Mouse (Mus musculus) MEL (cell line): ENCODE measurements around the gene Polr2j. TPM values are rescaled to one million over a fixed set of nuclear protein-coding genes. Genes with fewer than 3 reads are reported as not detected.

Experiments used
- DNase-seq: peaks from one replicate; pipeline ENCODE4 v3.0.0; 2011; ENCODE audit warnings: low read depth, low spot score
- H3K27ac ChIP-seq: 2 replicates; pipeline ENCODE4 v1.5.1; 2012; ENCODE audit warnings: low read depth, mild to moderate bottlenecking, control low read depth, low read length, moderate library complexity; ENCODE audit not compliant: control insufficient read depth
- H3K27me3 ChIP-seq, 2 experiments: fragments of 150-350 bp in 1 of 2; sonication (generic) in 1 of 2; 2 replicates each; pipeline ENCODE4 v1.6.1; 2012; ENCODE audit warnings: low read length in 2 of 2, mild to moderate bottlenecking in 2 of 2, improper control_type of control experiment in 1 of 2, moderate library complexity in 1 of 2; ENCODE audit not compliant: insufficient read depth in 2 of 2, control insufficient read depth in 1 of 2
- H3K36me3 ChIP-seq, 2 experiments: 2 replicates each; pipeline ENCODE4 v1.6.1; 2012 to 2014; ENCODE audit warnings: low read length in 2 of 2, improper control_type of control experiment in 1 of 2, inconsistent platforms in 1 of 2, mild to moderate bottlenecking in 1 of 2; ENCODE audit not compliant: insufficient read depth in 2 of 2, control insufficient read depth in 1 of 2
- H3K4me1 ChIP-seq, 2 experiments: fragments of 150-350 bp in 1 of 2; sonication (generic) in 1 of 2; 2 replicates each; pipeline ENCODE4 v1.6.1; 2012; ENCODE audit warnings: low read length in 2 of 2, improper control_type of control experiment in 1 of 2, mild to moderate bottlenecking in 1 of 2; ENCODE audit not compliant: insufficient read depth in 2 of 2, control insufficient read depth in 1 of 2
- H3K4me3 ChIP-seq, 2 experiments: fragments of 150-350 bp in 1 of 2; sonication (generic) in 1 of 2; 2 replicates each; pipeline ENCODE4 v1.5.1; 2012; ENCODE audit warnings: low read depth in 2 of 2, low read length in 2 of 2, mild to moderate bottlenecking in 2 of 2, moderate library complexity in 2 of 2, control low read depth in 1 of 2, improper control_type of control experiment in 1 of 2; ENCODE audit not compliant: control insufficient read depth in 1 of 2, insufficient read depth in 1 of 2
- H3K79me2 ChIP-seq: 2 replicates; pipeline ENCODE4 v1.6.1; 2012; ENCODE audit warnings: mild to moderate bottlenecking, low read length, moderate library complexity; ENCODE audit not compliant: control insufficient read depth, poor library complexity, insufficient read depth
- H3K9ac ChIP-seq: 2 replicates; pipeline ENCODE4 v1.6.1; 2012; ENCODE audit warnings: low read depth, mild to moderate bottlenecking, control low read depth, low read length, moderate library complexity; ENCODE audit not compliant: control insufficient read depth, poor library complexity, severe bottlenecking
- H3K9me3 ChIP-seq: fragments of 150-350 bp; sonication (generic); replicated peaks from 2 replicates; pipeline ENCODE4 v1.6.1; 2012; ENCODE audit warnings: mild to moderate bottlenecking, low read length, improper control_type of control experiment, moderate library complexity; ENCODE audit not compliant: insufficient read depth
- CHD2 ChIP-seq: IDR thresholded peaks from 2 replicates; pipeline ENCODE4 v1.6.1; 2011; ENCODE audit warnings: low read length, improper control_type of control experiment
- CTCF ChIP-seq, 3 experiments: IDR thresholded peaks in 2 of 3; conservative IDR thresholded peaks in 1 of 3; 2 replicates each; pipeline ENCODE4 v1.5.1; 2011 to 2012; ENCODE audit warnings: low read length in 3 of 3, low read depth in 2 of 3, mild to moderate bottlenecking in 2 of 3, improper control_type of control experiment in 1 of 3, inconsistent platforms in 1 of 3, mixed read lengths in 1 of 3, moderate library complexity in 1 of 3; ENCODE audit not compliant: control insufficient read depth in 1 of 3, insufficient read depth in 1 of 3, poor library complexity in 1 of 3, severe bottlenecking in 1 of 3
- E2F4 ChIP-seq: IDR thresholded peaks from 2 replicates; pipeline ENCODE4 v1.6.1; 2011; ENCODE audit warnings: low read depth, low read length, improper control_type of control experiment, borderline replicate concordance
- ELF1 ChIP-seq: IDR thresholded peaks from 2 replicates; pipeline ENCODE4 v1.6.1; 2014; ENCODE audit warnings: low read depth, mild to moderate bottlenecking, inconsistent platforms, low read length, improper control_type of control experiment, moderate library complexity
- EP300 ChIP-seq, 2 experiments: IDR thresholded peaks; 2 replicates each; pipeline ENCODE4 v1.6.1; 2011; ENCODE audit warnings: improper control_type of control experiment in 2 of 2, low read length in 2 of 2, low read depth in 1 of 2, mild to moderate bottlenecking in 1 of 2
- ETS1 ChIP-seq: IDR thresholded peaks from 2 replicates; pipeline ENCODE4 v1.6.1; 2012; ENCODE audit warnings: low read depth, mild to moderate bottlenecking, inconsistent platforms, low read length, improper control_type of control experiment, moderate library complexity
- GATA1 ChIP-seq: IDR thresholded peaks from 2 replicates; pipeline ENCODE4 v1.6.1; 2011; ENCODE audit warnings: low read depth, low read length, improper control_type of control experiment
- HCFC1 ChIP-seq: IDR thresholded peaks from 2 replicates; pipeline ENCODE4 v1.6.1; 2012; ENCODE audit warnings: low read depth, mild to moderate bottlenecking, inconsistent platforms, low read length, improper control_type of control experiment, moderate library complexity
- MAFK ChIP-seq: IDR thresholded peaks from 2 replicates; pipeline ENCODE4 v1.6.1; 2011; ENCODE audit warnings: low read depth, mild to moderate bottlenecking, low read length, improper control_type of control experiment, borderline replicate concordance
- MAX ChIP-seq: IDR thresholded peaks from 2 replicates; pipeline ENCODE4 v1.6.1; 2011; ENCODE audit warnings: low read length, improper control_type of control experiment
- MAZ ChIP-seq: IDR thresholded peaks from 2 replicates; pipeline ENCODE4 v1.6.1; 2012; ENCODE audit warnings: low read depth, mild to moderate bottlenecking, inconsistent platforms, low read length, improper control_type of control experiment
- MEF2A ChIP-seq: IDR thresholded peaks from 2 replicates; pipeline ENCODE4 v1.6.1; 2014; ENCODE audit warnings: low read depth, mild to moderate bottlenecking, inconsistent platforms, low read length, improper control_type of control experiment; ENCODE audit not compliant: poor library complexity, insufficient replicate concordance, severe bottlenecking; ENCODE audit errors: extremely low read depth
- MYB ChIP-seq: IDR thresholded peaks from 2 replicates; pipeline ENCODE4 v1.6.1; 2011; ENCODE audit warnings: mild to moderate bottlenecking, low read depth, low read length, improper control_type of control experiment
- MYC ChIP-seq: IDR thresholded peaks from 2 replicates; pipeline ENCODE4 v1.6.1; 2011; ENCODE audit warnings: low read depth, mild to moderate bottlenecking, low read length, improper control_type of control experiment, moderate library complexity
- POLR2AphosphoS5 ChIP-seq: IDR thresholded peaks from 2 replicates; pipeline ENCODE4 v1.6.1; 2012; ENCODE audit warnings: low read depth, borderline replicate concordance, mild to moderate bottlenecking, inconsistent platforms, low read length, moderate library complexity, mixed read lengths
- RAD21 ChIP-seq: IDR thresholded peaks from 2 replicates; pipeline ENCODE4 v1.6.1; 2011; ENCODE audit warnings: mild to moderate bottlenecking, low read depth, low read length, improper control_type of control experiment
- RCOR1 ChIP-seq: IDR thresholded peaks from 2 replicates; pipeline ENCODE4 v1.6.1; 2012; ENCODE audit warnings: low read depth, mild to moderate bottlenecking, inconsistent platforms, low read length, improper control_type of control experiment
- SIN3A ChIP-seq: IDR thresholded peaks from 2 replicates; pipeline ENCODE4 v1.6.1; 2012; ENCODE audit warnings: low read length, improper control_type of control experiment, inconsistent platforms
- SMC3 ChIP-seq: IDR thresholded peaks from 2 replicates; pipeline ENCODE4 v1.6.1; 2011; ENCODE audit warnings: low read depth, low read length, improper control_type of control experiment
- TBP ChIP-seq: IDR thresholded peaks from 2 replicates; pipeline ENCODE4 v1.8.0; 2011; ENCODE audit warnings: low read depth, low read length, improper control_type of control experiment
- UBTF ChIP-seq: IDR thresholded peaks from 2 replicates; pipeline ENCODE4 v1.6.1; 2012; ENCODE audit warnings: low read depth, mild to moderate bottlenecking, inconsistent platforms, low read length, improper control_type of control experiment, moderate library complexity, borderline replicate concordance; ENCODE audit not compliant: insufficient read depth
- USF1 ChIP-seq: IDR thresholded peaks from 2 replicates; pipeline ENCODE4 v1.6.1; 2014; ENCODE audit warnings: low read depth, mild to moderate bottlenecking, inconsistent platforms, low read length, improper control_type of control experiment, moderate library complexity
- ZKSCAN1 ChIP-seq: IDR thresholded peaks from 2 replicates; pipeline ENCODE4 v1.6.1; 2012; ENCODE audit warnings: low read depth, mild to moderate bottlenecking, inconsistent platforms, low read length, improper control_type of control experiment, moderate library complexity
- ZNF384 ChIP-seq: IDR thresholded peaks from 2 replicates; pipeline ENCODE4 v1.6.1; 2012; ENCODE audit warnings: low read depth, mild to moderate bottlenecking, inconsistent platforms, low read length, improper control_type of control experiment
- polyA plus RNA-seq, 2 experiments: library from polyadenylated mRNA; stranded (reverse) in 1 of 2; unstranded in 1 of 2; fragments of >175 nt in 1 of 2; fragments of >200 nt in 1 of 2; gene quantifications; 2 replicates each; pipeline versions ENCODE4 v1.2.1 to v1.2.4; 2012; ENCODE audit warnings: low replicate concordance in 2 of 2, low read depth in 1 of 2; ENCODE audit not compliant: insufficient read length in 2 of 2, insufficient read depth in 1 of 2, missing spikeins in 1 of 2
- total RNA-seq: library from RNA; depleted of rRNA; stranded (reverse); fragments of 300-350 nt; gene quantifications from 2 replicates; pipeline ENCODE4 v1.2.3, GENCODE M21; 2012

Gene Polr2j
- total and polyA plus RNA-seq, 3 experiments: 269 to 316 TPM; not detected in 1

DNA sequence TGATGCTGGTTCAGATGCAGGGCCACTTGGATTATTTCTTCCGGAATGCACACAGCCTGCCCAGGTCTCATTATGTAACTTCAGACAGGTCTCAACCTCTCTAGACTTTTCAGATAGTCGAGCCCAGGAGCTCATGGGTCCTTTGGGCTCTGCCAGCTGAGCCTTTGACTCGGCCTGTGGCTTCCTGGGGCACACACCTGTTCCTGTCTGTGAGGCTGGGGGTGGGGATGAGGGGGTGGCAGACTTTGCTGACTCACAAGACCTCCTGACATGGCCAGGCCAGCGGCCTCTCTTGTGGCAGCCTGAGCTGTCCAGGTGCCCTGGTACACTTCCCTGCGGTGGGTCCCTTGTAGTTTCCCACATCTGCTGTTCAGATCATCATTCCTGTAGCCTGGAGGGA lies 24.5 kb upstream of the Polr2j start:
- H3K4me3 ChIP-seq: no peak overlapping the region
- no peak for TF ChIP-seq EP300 (IDR thresholded peaks at IDR 0.05; ENCODE audit: low read depth in 1 of 2, low read length in 2 of 2)
- TF ChIP-seq CHD2: no peak
- TF ChIP-seq ZNF384: no peak
- TF ChIP-seq UBTF: no peak
- no peak for TF ChIP-seq CTCF (IDR thresholded peaks at IDR 0.05 in 2 of 3, conservative IDR thresholded peaks at IDR 0.05 in 1 of 3; ENCODE audit: control insufficient read depth in 1 of 3, insufficient read depth in 1 of 3, low read depth in 2 of 3, low read length in 3 of 3, poor library complexity in 1 of 3, severe bottlenecking in 1 of 3)
- no peak for TF ChIP-seq MEF2A
- H3K79me2 ChIP-seq: no peaks in the 10 kb centered on the region
- H3K9ac ChIP-seq: no peak overlapping the region
- no peaks in the 10 kb centered on the region for H3K27me3 ChIP-seq
- no peaks in the 10 kb centered on the region for H3K4me1 ChIP-seq
- no peaks in the 10 kb centered on the region for H3K36me3 ChIP-seq
- H3K27ac ChIP-seq: no peak overlapping the region
- no peaks in the 10 kb centered on the region for H3K9me3 ChIP-seq
- no peak for DNase-seq

DNA sequence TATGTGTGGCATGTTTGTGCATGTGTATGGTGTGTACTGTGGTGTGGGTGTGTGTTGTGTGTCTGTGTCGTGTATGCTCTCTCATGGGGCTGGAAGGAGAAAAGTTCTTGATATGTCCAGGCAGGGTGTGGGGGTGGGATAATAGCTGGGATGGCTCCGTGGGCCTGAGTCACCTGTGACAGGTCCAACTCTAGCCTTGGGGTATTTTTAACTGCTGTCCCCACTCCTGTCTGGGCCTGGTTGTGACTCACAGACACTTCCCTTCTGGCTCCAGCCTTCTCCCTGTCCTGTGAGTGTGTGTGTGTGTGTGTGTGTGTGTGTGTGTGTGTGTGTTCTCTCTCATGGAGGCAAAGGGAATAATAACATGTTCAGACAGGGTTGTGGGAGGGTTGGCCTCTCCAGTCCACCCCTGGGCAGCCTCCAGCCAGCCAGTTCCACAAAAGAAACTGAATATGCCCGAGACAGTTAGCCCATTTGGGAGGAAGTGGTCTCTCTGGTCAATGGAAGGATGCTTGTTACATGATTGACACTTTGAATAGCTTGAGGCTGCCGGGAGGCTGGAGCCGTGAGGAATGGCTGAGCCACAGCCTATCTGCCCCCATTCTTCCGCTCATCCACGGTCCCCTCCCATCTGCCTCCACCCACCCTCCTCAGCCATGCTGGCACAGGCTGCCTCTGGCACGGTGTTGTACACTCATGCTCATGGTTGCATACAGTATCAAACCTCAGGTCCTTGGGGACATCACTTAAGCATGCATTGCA lies 22.0 kb upstream of the Polr2j start:
- no peaks in the 10 kb centered on the region for H3K27me3 ChIP-seq

DNA sequence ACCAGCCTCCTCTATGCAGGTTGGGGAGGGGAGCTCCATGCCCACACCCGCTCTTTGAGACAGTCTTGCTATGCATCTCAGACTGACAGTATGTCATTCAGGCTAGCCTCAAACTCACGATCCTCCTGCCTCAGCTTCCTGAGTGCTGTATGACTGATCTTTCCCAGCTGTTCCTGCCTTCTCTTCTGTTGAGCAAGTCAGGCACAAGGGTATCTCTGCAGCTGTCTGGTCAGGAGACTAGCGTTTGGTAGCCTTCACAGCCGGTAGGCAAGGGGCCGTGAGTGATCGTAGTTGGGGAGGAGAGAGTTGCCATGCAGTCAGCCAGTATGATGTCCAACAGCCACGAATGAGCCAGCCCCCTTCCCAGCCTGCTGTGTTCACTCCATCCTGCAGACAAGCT lies 21.3 kb upstream of the Polr2j start:
- Histone ChIP-seq H3K36me3 (no peaks in the 10 kb centered on the region), H3K4me3 (no peak overlapping the region), H3K27me3 (no peaks in the 10 kb centered on the region), H3K27ac (no peak overlapping the region), H3K9me3 (no peaks in the 10 kb centered on the region), H3K9ac (no peak overlapping the region), H3K79me2 (no peaks in the 10 kb centered on the region), H3K4me1 (no peaks in the 10 kb centered on the region)
- TF ChIP-seq ELF1 (no peak), USF1 (no peak), MAX (no peak), CTCF (IDR thresholded peaks at IDR 0.05 in 2 of 3, conservative IDR thresholded peaks at IDR 0.05 in 1 of 3; ENCODE audit: control insufficient read depth in 1 of 3, insufficient read depth in 1 of 3, low read depth in 2 of 3, low read length in 3 of 3, poor library complexity in 1 of 3, severe bottlenecking in 1 of 3) (no peak), MAFK (no peak), MAZ (no peak), RAD21 (no peak), HCFC1 (no peak), ZNF384 (no peak), UBTF (no peak)
- DNase-seq: no peak

More for the DNA sequence above, 22.0 kb upstream of the Polr2j start:
- H3K79me2 ChIP-seq: no peaks in the 10 kb centered on the region
- no peaks in the 10 kb centered on the region for H3K9me3 ChIP-seq
- no peaks in the 10 kb centered on the region for H3K4me1 ChIP-seq
- no peak for DNase-seq
- no peak overlapping the region for H3K27ac ChIP-seq
- no peak for TF ChIP-seq ZKSCAN1
- TF ChIP-seq USF1: no peak
- TF ChIP-seq CTCF (IDR thresholded peaks at IDR 0.05 in 2 of 3, conservative IDR thresholded peaks at IDR 0.05 in 1 of 3; ENCODE audit: control insufficient read depth in 1 of 3, insufficient read depth in 1 of 3, low read depth in 2 of 3, low read length in 3 of 3, poor library complexity in 1 of 3, severe bottlenecking in 1 of 3): no peak
- TF ChIP-seq ELF1: no peak
- TF ChIP-seq TBP: no peak
- no peak for TF ChIP-seq ETS1
- TF ChIP-seq POLR2AphosphoS5: no peak
- no peak for TF ChIP-seq EP300 (IDR thresholded peaks at IDR 0.05; ENCODE audit: low read depth in 1 of 2, low read length in 2 of 2)
- no peak for TF ChIP-seq E2F4
- TF ChIP-seq SIN3A: no peak
- TF ChIP-seq RCOR1: no peak
- TF ChIP-seq GATA1: no peak
- TF ChIP-seq MEF2A: no peak
- TF ChIP-seq MAFK: no peak
- no peak for TF ChIP-seq SMC3
- TF ChIP-seq MYB: no peak
- TF ChIP-seq MYC: no peak
- no peak overlapping the region for H3K9ac ChIP-seq
- no peak overlapping the region for H3K4me3 ChIP-seq
- H3K36me3 ChIP-seq: no peaks in the 10 kb centered on the region
